Mouse (Mus musculus) right cerebral cortex, adult 18-20 months (tissue): ENCODE measurements around the gene Tnnc2.

Experiments used
- DNase-seq: peaks from one replicate; pipeline ENCODE4 v3.0.0; 2022; ENCODE audit warnings: mixed read lengths

The Tnnc2 gene

DNA sequence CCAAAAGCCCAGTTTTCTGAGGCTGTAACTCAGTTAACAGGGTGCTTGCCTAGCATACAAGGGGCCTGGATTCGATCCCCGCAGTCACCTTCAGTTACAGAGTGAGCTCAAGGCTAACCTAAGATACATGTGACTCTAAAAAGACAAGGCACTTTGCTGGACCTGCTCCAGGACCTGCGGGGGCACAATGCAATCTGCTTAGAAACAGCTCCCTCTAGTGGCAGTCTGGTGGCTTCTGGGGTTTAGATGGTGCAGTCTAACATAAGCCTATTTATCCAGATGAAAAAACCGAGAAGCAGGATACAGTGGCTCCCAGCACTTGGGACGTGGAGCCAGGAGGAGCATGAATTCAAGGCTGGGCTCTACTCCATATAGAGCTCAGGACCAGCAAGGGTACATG is 14.5 kb upstream of the Tnnc2 start:
- peak; percentile 85 for DNase-seq

DNA sequence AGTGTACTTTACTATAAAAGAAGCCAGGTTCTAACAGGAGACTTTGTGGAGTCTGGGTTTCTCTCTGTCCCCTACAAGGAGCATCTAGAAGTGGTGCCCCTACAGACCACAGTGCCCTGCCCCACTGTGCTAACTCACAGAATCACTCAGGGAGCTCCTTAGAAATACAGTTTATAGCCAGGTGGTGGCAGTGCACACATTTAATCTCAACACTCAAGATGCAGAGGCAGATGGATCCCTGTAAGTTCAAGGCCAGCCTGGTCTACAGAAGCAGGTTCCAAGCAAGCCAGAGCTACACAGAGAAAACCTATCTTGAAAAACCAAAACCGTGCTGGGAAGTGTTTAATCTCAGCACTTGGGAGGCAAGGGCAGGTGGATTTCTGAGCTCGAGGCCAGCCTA is 14.0 kb upstream of the Tnnc2 start:
- no peak for DNase-seq

DNA sequence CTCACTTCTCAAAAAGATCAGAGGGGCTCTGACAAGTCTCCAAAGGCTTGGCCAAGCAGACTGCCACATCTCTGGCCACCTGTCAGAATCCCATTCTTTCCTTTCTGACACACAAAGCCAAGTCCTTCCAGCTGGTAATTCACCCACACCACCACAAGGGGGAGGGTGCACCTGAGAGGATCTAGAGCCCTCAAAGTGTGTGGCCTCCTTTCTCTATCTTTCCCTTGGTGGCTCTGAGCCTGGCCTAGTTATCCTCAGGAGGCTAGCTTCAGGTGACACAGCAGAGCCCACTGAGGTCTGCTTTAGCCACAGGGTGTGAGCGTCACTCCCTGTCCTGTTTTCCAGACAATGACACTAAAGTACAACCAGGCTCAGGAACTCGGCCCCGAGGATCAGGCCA is 13.5 kb upstream of the Tnnc2 start:
- peak; percentile 59 for DNase-seq

DNA sequence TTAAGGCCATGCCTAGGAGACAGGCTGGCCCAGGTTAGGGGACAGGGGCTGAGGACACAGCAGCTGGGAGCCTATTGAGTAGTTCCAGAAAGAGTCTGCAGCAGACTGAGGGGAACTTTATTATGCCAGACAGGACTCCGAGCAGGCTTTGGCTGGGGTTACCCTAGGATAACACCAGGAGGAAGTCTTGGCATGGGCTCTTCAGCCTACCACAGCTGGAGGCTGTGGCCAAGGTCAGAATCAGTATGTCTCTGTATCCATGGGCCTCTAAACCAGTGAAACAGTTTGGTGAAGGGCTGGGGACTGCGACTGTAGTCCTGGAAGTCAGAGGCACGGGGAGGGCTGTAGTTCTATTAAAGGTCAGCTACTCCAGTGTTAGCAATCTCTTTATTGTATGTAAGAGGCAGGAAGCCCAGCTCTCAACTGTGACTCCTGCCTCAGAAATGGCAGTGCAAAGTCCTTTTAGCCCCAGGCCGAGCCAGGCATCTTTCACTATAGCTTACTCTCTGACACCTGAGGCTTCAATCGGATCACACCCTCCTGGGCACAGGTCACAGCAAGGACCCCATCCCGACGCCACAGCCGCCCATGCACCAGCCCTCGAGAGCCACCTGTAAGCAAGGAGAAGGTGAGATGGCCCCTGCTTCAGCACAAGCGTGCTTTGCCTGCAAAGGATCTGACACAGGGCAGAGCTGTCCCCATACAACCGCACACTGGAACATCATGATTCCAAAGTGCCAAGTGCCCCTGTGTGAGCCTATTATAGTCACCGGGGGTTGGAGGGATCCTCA is 12.8 kb upstream of the Tnnc2 start:
- DNase-seq, result no peak

DNA sequence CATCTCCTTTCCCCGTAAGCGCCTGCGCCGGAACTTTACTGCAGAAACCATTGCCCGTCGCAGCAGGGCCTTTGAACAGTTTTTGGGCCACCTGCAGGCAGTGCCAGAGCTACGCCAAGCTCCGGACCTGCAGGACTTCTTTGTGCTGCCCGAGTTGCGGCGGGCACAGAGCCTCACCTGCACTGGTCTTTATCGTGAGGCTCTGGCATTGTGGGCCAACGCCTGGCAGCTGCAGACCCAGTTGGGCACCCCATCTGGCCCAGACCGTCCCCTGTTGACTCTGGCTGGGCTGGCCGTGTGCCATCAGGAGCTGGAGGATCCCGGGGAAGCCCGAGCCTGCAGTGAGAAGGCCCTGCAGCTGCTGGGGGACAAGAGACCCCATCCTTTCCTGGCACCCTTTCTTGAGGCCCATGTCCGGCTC is 12.1 kb upstream of the Tnnc2 start:
- DNase-seq, result no peak

DNA sequence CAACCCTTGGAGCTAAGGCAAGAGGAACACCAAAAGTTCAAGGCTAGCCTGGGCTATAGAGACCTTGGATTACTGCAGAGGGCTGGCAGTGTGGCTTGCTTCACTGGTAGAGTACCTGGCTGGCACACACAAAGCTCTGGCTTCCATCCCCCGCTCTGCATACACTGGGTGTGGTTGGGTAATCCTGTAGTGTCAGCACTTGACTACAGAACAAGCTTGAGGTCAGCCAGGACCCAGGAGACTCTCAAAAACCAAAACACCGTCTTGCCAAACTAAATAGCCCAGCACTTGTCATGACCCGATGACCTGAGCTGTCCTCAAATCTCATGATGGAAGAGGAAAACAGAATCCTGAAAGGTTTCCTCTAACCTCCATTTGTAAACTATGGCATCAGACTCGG is 10.7 kb upstream of the Tnnc2 start:
- DNase-seq, result no peak

DNA sequence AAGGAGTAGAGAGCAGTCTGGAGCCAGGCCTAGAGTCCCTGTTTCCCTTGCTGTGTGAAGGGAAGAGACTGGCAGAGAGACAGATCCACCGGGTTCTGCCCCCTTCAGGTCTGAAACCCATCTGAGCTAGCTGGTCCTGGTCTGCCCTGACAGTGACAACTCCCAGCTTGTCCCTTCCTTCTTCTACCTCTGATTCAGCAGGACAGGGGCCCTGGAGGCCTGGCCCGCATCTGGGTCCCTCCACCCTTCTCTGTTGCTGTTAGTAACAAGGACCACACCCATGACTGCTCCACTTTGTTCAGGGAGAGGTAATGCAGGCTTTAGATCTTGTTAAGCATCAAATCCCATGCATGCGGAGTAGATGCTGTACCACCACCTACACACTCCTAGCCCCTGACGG is 8.6 kb upstream of the Tnnc2 start:
- DNase-seq, result no peak

DNA sequence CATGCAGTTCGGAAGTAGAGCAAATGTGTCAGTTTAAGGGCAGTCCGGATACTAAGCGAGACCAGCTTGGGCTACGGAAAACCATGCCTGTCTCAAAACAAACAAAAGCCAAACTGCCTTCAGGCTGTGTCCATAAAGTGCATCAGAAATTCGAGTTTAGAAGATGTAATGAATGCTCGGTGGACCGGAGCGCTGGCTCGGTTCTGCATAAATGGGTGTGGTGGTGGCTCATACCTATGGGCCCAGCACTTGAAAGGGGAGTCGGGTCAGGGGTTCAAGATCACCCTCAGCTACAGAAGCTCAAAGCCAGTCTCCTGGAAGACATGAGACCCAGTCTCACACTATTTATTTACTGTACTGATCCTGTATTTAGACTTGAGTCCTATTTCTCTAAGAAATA is 8.0 kb upstream of the Tnnc2 start:
- no peak for DNase-seq

DNA sequence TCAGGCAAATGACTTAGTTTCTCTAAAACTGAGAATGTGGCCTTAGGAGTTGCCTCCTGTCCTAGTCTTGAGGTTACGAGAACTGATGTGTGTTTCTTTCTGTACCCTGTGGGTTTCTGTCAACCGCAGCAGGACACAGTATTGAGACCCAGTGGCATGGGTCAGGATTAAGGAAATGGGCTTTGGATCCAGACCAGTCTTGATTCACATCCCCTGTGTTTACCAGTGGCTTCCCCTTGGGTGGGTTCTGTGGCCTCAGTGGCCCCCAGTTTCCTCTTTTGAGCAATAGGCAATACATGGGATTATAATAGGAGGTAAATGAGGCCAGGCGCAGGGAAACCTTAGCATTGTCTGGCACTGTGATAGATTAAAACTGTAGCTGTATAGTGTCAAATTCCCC is 7.3 kb upstream of the Tnnc2 start:
- no peak for DNase-seq

DNA sequence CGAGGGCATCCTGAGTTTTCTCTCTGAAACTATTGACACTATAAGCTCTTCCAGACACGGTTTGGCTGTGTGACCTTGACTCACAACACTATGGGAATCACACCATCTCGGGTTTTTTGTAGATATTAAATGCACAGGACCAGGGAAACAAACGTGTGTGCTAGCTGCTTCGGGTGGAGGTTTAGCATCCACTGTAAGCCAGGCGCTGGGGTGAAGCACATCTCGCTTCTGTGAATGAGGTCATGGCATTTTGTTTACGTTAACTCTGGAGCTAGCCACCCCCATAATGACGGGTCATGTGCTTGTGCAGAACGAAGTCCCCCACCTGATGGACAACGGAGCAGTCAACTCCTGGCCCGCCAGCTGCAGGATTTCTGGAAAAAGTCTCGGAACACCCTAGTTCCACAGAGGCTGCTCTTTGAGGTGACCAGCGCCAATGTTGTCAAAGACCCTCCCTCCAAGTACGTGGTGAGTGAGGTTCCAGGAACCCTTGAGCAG is 6.7 kb upstream of the Tnnc2 start:
- no peak for DNase-seq

DNA sequence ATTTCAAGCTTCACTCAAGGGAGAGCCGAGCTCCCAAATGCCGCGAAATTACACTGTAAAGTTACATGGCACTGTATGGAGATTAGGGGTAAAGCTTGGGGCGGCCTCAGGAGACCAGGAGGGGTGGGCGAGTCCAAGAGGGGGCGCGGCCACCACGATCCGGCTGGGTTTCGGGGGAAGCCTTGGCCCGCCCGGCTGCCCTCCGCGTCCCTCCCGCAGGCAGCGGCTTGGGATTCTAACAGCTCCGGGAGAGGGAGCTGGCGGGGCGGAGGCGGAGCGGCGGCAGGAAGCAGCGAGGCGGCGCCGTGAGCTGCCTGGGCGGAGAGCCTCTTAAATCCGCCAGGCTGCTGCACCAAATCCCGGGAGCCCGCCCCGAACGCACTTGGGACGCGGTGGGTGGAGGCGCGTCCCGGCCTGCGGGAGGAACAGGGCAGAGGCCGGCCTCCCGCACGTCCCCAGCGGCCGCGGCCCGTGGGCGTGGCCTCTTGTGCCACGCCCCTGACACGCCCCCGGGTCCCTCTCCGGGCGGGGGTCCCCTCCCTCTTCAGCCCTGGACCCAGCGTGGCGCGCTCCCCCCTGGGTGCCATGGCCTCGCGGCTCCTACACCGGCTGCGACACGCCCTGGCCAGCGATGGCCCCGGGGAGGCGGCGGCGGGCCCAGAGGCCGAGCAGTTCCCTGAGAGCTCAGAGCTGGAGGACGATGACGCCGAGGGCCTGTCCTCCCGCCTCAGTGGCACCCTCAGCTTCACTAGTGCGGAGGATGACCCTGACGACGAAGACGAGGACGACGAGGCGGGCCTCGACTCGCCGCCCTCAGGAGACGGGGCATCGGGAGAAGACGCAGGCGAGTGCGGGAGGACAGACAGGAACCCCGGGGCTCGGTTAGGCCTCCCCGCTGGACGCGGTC is 6.0 kb upstream of the Tnnc2 start, which contains the start of gene Snx21:
Snx21 (plus strand) TSS at position 343 of the 907 bp plus-strand sequence.
- DNase-seq, result peak; percentile 92

DNA sequence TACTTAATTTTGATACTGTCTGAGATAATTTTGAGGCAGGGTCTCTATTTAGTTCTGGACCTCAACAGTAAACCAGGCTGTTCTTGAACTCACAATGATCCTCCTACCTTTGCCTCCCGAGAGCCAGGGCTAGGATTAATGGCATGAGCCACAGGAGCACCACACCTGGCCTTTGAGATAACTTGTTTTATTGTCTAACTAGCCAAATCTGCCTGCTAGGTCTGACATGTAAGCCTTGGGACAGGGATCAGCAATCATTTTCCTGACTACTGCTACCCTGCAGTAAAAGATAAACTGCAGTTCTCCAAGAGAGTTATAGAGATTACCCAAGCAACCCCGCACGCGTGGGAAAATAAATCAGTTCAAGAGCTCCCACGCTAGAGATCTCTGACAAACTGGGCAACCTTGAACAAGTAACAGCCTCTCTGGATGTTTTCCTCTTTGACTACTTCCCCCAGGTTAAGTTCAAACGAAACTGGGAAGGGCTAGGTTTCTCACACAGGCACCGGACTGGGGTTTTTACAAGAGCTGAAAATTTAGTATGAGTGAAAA is 5.2 kb upstream of the Tnnc2 start:
- DNase-seq, result no peak

DNA sequence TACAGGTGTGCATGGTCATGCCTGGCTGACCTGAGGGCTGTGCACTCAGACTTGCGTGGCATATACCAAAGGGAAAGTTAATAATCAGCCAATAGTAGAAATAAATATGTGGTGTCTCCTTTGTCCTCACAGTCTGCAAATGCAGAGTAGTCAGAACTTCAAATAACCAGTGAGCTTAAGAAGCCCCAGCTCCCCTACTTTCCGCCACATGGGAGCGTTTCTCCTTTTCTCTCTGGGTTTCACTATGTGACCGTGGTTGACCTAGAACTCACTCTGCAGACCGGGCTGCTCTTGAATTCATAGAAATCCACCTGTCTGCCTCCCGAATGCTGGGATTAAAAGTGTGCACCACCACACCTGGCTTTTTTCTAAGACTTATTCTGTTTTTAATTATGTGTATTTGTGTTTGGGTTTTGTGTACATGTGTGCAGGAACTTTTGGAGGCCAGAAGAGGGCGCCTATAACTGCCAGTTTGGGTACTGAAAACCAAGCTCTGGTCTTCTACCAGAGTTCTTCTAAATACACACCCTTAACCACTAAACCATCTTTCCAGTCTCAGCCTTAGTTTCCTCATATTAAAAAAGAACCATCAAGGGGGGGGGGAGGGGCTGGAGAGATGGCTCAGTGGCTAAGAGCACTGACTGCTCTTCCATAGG is 4.3 kb upstream of the Tnnc2 start:
- DNase-seq, result no peak

DNA sequence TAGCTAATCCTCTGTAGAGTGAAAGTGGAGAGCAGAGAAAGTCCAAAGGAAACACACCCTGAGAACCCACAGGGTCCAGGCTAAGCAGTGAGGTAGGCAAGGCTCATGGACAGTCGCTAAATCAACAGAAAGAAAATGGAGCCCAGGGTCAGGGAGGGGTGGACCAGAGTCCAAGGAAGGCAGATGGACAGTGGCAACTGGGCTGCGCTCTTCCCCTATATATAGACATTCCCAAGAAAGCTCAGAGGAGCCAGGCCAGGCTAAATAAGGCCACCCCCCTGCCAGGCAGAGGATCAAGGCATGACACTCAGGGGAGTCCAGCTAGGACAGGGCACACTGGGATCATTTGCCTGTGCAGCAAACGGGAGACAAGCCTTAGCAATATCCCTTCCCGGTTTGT is 2.1 kb upstream of the Tnnc2 start:
- no peak for DNase-seq

DNA sequence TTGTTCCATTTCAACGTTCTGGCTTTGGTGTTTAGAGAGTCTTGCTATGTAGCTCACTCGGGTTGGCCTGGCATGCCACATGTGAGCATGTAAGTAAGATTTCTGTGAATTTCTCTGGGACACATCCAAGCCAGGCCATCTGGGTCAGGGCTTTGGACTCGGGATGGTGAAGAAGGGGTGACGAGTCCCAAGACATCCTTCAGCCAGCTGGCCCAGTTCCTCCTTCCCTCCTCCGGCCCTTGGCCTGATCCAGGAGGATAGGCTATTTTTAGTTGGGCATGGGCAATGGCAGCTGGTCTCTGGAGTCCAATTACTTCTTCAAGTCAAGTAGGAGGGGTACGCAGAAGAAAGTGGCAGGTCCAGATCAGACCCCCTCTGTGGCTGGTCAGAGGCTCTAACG is 958 bp downstream of the Tnnc2 start:
- DNase-seq, result no peak

DNA sequence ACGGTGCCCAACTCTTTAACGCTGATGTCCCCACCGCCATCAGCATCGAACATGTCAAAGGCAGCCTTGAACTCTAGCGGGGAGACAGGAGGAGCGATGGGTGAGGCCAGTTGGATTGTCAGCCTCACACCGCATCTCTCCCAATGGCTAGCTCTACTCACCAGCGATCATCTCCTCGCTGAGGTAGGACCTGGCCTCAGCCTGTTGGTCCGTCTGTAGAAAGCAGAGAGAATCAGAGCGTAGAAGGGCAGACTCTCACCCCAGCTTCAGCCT is 1.8 kb downstream of the Tnnc2 start:
- no peak for DNase-seq

DNA sequence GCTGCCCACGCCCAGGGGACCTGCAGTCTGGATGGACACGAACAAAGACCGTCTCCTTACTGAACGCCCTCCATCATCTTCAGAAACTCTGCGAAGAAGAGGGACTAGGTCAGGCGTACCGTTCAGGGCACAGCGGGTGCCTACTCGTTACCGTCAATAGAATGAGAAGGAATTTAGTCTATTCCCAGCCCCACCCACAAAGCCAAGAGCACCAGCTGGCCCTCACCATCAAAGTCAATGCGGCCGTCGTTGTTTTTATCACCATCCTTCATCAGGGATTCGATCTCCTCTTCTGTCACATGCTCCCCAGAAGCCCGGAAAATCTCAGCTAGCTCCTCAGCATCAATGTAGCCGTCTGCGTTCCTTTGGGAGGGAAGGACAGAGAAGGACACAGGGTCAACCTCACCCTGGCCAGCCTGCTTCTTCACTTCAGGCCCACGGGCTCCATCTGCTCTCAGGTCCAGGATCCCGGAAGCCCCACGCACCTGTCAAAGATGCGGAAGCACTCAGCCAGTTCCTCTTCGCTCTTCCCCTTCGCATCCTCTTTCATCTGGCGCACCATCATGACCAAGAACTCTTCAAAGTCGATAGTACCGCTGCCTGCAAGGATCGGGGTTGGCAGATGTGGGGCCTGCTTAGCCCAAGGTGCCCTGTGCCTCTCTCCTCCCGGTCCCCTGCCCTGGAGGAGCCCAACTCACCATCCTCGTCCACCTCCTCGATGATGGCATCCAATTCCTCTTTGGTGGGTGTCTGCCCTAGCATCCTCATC is 2.3 kb downstream of the Tnnc2 start:
- no peak for DNase-seq

DNA sequence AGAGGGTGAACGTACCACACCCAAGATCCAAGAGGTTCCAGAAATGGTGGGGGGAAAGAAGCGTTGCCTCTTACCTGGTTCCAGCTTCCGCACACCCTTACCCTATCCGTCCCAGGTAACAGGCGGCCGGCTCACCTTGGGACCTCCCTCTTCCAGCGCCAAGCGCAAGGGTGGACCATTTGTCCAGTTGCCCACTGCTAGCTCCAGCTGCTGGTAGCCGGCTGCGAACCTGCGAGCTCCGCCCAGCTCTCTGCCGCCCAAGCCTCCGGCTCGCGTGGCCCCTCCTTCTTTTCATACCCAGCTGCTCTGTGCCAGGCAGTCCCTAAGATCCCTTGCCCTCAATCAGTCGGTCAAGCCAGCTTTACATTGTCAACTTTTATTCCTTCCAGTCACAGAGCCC is 3.0 kb downstream of the Tnnc2 start:
- no peak for DNase-seq

DNA sequence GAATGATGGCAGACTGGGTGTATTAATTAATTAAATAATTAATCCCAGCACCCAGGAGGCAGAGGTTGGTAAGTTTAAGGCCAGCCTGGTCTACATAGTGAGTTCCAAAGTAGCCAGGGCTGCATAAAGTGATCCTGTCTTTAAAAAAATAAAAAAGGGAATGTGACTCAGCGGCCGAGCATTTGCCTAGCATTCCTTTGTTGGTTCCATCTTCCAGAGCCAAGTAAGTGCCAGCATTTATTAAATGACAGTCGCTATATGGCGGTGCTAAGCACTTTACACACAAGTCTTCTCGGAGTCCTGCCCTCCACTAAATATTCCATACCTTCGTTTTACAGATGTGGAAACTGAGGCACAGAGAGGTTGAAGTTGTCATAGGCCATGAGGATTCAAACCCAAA is 3.6 kb downstream of the Tnnc2 start:
- DNase-seq, result no peak

DNA sequence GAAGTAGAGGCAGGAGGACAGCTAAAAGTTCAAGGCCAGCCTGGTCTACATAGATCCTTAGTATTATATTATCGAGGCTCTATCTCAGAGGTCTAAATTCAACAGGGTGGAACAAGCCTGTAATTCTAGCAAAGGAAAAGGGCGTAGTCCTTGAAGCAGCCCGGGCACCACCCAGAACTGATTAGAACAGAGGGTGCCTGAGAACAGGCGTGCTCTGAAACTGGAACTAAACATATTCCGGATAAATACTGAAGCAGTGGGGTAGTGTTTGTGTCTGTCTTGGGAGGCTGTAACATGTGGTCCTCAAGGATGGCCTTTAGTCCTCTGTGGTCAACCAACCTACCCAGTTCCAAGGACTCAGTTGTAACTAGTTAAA is 5.8 kb downstream of the Tnnc2 start:
- no peak for DNase-seq

DNA sequence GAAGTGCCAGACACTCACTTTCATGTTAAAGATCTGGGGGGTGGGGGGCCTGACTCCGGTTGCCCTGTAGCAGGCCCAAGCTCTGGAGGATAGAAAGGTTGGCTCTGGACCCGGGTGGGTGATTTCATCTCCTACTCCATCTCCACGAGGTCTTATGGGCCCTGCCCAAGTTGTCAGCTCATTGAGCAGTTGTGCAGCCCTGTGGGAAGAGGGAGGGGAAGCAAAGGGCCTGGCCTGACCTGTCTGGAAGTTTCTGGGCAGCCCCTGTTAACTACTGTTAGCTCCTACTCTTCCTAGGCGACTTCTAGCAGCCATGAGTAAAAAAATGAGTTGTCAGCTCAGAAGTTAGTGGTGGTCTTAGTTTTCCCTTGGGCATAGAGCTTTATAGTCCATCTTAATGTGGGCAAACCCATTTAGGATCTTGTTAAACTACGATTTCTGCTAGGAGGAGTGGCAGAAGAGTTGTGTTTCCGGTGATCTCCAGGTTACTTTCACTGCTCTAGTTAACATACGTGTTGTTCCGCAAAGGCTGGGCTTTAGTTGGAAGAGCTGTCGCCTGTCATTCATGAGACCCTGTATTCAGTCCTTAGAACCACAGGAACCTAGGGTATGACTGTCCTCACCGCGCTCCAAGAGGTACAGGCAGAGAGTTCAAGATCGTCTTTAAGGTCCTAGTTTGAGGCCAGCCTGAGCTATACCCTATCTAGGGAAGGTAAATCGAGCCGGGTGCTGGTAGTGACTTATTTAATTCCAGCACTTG is 6.4 kb downstream of the Tnnc2 start:
- no peak for DNase-seq

DNA sequence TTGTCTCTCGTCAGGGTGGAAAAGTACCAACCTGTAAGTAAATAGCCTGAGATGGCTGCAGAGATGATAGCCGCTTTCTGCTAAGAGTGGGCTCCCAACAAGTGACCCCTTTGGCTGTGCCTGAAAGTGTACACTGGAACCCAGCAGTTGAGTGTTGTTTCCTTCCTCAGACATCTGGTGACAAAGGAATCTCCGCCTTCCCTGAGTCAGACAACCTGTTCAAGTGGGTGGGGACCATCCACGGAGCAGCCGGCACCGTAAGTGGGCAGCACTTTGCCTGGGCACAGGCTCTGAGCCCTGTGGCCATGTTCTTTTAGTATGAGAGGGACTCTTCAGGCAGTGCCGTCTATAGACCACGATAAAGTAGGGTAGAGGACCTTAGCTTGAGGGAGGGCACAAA is 8.6 kb downstream of the Tnnc2 start:
- DNase-seq, result no peak
